Mouse (Mus musculus): ENCODE measurements at regions not wholly inside any gene's neighbourhood (a gene's known extent, or its start where the extent isn't known, plus 50 kb on each side); places are given as distances from the start of the nearest gene placed in this dataset.

GRCm38 (mm10) chr7:95814865-95815264 lies 356.2 kb upstream of the Tenm4 start:
- TF ChIP-seq POLR2A (IDR thresholded peaks at IDR 0.05; ENCODE audit: low read depth, low read length) (no peak), EP300 (IDR thresholded peaks at IDR 0.05; ENCODE audit: low read length) (no peak), CTCF (conservative IDR thresholded peaks at IDR 0.05 in 1 of 2, IDR thresholded peaks at IDR 0.05 in 1 of 2; ENCODE audit: low read depth in 2 of 2, low read length in 2 of 2) (no peak), E2F4 (IDR thresholded peaks at IDR 0.05; ENCODE audit: insufficient replicate concordance, low read depth, low read length) (no peak), MYC (IDR thresholded peaks at IDR 0.05; ENCODE audit: low read depth, low read length) (no peak), SIN3A (IDR thresholded peaks at IDR 0.05; ENCODE audit: low read length) (no peak), ETS1 (conservative IDR thresholded peaks at IDR 0.05; ENCODE audit: low read depth, low read length) (no peak), HCFC1 (IDR thresholded peaks at IDR 0.05; ENCODE audit: low read depth, low read length) (no peak), BHLHE40 (IDR thresholded peaks at IDR 0.05; ENCODE audit: low read depth, low read length) (no peak), NRF1 (IDR thresholded peaks at IDR 0.05; ENCODE audit: low read depth, low read length) (no peak)
